Mouse (Mus musculus): ENCODE results near the gene Mcfd2.
"Not testable (repeated sequence)": the region's sequence is repeated elsewhere in the genome, so short reads cannot be mapped to it uniquely, and the experiment has no call there.

Gene Mcfd2

DNA sequence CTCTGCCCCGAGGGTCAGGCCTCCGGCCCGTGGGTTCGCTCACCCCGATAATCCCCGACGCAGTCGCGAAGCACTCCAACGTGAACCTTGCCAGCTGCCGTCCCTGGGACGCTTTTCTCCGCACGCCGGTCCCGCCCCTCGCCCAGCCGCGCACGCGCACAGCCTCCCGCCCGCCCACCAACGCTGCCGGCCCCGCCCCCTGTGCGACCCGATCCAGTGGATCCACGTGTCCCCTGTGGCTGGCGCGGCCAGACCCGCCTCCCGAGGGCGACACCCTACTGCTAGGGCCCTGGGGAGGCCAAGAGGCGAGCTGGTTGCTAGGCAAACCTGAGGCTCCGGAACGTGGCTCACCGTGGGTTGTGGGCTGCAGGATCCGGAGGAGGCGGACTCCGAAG, at the start of gene Mcfd2:
Gene Mcfd2, minus strand, starts transcription at position 144 of the 395 bp plus-strand sequence.
- peak; percentile 91 to 94 for DNase-seq (ENCODE audit: low spot score in 2 of 2)

GRCm38 (mm10) chr17:87315021-87315531, 49.3 kb upstream of the Mcfd2 start:
- peak; percentile 86 to 91 for DNase-seq (ENCODE audit: low spot score in 2 of 2)

DNA sequence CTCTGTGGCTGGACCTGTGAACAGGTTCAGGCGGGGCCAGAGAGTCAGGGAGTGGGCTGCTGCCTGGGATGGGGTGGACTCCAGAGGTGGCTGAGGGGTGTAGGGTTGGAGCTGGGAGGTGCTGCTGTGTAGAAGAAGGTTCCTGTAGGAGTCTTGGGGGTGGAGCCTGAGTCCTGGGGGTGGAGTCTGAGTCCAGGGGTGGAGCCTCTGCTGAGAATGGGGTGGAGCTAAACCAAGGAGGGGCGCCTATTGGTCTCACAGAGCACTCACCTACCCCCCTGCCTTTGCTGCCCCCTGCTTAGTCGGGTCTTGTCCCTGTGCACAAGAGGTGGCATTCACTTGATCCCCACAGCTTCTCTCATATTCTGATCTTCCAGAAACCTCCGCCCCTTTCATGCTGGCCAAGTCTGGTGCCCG, 48.8 kb upstream of the Mcfd2 start:
- DNase-seq (ENCODE audit: low spot score in 2 of 2) = peak; percentile 41 to 66

DNA sequence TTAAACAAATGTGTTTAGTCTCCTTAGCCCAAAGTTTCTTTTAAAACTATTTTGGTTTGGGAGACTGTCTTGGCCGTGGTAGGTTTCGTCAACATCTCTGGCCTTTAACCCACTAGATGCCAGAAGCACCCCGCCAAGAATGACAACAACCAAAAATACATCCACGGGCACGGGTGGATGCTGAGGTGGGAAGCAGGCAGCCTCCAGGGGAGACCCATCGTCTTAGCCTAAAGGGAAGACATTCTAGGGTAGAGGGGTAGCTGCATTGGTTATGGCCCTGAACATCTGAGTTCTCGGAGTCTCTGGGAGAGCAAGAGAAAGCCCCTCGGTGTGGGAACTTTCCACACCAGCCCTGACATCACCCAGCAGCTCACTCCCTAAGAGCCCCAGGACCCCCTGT, 48.4 kb upstream of the Mcfd2 start:
- no peak for DNase-seq (ENCODE audit: low spot score in 2 of 2)

GRCm38 (mm10) chr17:87312924-87313870, 47.5 kb upstream of the Mcfd2 start:
- no peak for DNase-seq (ENCODE audit: low spot score in 2 of 2)

- DNase-seq (ENCODE audit: low spot score in 2 of 2) = no peak
Observed at GRCm38 (mm10) chr17:87312351-87312750, 46.6 kb upstream of the Mcfd2 start.

- no peak for DNase-seq (ENCODE audit: low spot score in 2 of 2)
Observed at GRCm38 (mm10) chr17:87310497-87310896, 44.8 kb upstream of the Mcfd2 start.

- no peak for DNase-seq (ENCODE audit: low spot score in 2 of 2)
Observed at GRCm38 (mm10) chr17:87309073-87309788, 43.5 kb upstream of the Mcfd2 start.

DNA sequence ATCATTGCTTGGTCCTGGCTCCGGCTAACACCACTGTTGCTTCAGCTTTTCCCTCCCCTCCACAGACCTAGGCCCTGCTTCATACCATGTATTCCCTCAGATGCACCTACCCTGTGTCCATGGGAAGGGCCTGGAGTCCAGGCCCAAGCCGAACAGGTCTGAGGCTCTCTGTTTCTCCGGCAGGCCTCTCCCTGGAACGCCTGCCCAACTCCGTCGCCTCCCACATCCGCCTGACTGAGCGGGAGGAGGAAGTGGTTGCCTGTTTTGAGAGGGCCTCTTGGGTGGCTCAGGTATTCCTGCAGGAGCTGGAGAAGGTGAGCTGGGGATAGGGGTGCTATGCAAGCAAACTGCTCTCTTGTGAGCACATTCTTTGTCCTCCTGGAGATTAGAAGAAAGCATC, 41.0 kb upstream of the Mcfd2 start:
- no peak for DNase-seq (ENCODE audit: low spot score in 2 of 2)

DNA sequence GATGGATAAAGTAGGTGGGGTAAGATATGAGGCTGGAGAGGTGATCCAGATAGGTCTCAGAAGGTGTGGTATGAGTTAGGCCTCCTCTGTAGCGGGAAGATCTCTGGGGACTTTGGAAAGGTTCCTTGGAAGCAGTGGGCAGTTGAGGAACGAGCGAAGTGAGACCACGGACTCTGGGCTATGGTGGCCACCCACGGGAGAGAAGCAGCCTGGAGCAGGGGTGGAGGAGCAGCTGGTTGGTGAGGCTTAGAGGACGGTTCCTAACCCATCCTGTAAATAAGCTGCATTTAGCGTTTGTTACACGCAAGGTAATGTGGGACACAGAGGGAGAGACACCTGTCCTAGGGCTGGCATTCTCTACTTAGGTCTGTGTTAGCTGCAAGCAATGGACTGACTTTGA, 39.3 kb upstream of the Mcfd2 start:
- no peak for DNase-seq (ENCODE audit: low spot score in 2 of 2)

- DNase-seq (ENCODE audit: low spot score in 2 of 2) = no peak
Observed at GRCm38 (mm10) chr17:87304151-87304894, 38.6 kb upstream of the Mcfd2 start.

DNA sequence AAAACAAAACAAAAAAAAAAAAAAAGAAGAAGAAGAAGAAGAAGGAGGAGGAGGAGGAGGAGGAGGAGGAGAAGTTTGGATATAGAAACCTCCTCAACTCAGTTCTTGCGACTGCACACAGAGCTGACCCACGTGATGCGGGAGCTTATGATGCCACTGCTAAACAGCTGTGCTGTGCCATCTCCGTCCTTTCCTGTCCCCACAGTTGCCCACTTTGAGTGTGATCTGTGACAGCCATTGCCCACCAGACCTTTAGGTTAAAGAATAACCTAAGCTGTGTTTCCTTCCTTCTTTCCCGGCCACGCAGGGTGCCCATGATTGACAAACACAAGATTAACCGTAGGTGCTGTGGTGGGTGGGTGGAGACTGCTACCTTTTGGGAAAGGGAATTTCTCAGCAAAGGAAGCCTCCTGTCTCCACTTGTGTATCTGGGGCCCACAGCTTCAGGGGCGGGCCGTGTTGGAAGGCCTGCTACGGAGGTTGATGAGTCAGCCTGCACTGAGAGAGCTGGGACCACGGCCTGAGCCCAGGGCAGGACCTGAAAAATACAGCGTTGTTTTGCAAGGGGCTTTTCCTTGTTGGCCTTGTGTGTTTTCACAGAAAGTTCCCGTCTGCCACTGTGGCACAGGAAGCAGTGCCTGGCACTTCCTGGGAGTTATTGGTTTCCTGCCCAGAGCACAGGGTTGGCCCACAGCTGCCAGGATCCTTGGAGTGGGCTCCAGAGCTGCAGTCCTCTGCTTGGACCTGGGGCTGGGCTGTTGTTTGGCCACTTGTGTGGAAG, 36.5 kb upstream of the Mcfd2 start:
- DNase-seq (ENCODE audit: low spot score in 2 of 2) = peak; percentile 31 to 41

DNA sequence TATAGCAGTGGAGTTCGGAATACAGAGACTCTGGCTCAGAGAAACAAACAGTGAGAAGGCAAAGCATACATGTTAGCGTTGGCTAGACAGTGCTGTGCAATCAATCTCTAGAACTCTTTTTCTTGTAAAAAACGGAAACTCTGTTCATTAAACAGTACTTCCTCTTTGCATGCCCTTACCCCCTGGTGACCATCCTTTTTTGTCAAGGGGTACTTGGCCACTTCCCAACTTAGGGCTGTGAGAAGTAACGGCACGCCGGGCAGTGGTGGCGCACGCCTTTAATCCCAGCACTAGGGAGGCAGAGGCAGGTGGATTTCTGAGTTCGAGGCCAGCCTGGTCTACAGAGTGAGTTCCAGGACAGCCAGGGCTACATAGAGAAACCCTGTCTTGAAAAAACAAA, 35.9 kb upstream of the Mcfd2 start:
- DNase-seq (ENCODE audit: low spot score in 2 of 2) = peak in 1 of 2 experiments; percentile 56

- DNase-seq (ENCODE audit: low spot score in 2 of 2) = no peak
Observed at GRCm38 (mm10) chr17:87300340-87300739, 34.6 kb upstream of the Mcfd2 start.

DNA sequence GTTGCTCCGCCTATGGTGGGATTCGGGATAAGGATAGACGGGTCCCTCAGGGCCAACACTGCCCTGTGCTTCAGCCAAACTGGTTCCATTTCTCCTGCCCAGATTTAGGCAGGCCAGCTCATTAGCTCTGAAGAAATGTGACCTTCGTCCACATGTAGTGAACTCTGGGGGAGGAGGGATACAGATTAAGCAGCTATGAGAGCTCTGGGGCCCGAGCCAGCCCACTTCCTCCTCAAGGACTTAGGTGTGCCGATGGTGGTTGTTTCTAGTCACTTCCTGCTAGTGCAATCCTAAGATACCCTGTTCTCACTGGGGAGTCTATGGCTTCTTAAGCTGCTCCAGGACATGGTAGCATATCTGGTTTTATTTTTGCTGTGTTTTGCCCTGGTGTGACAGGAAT, 33.2 kb upstream of the Mcfd2 start:
- DNase-seq (ENCODE audit: low spot score in 2 of 2) = peak; percentile 54 to 59

DNA sequence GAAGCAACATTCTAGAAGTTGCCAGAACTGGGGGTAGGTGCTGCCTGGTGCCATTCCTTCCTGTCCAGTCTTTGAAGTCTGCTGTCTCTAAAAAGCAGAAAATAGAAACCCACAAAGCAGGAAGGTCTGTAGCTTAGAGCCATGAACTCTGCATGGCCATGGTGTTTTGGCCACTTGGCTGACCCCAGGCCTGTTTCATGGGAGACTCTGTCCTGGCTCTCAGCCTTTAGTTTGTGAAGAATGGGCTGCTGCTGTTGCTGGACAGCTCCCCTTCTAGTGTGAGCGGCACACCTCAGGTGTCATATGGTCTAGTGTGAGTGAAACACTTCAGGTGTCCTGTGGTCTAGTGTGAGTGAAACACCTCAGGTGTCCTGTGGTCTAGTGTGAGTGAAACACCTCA, 31.0 kb upstream of the Mcfd2 start:
- not testable (repeated sequence) for DNase-seq (ENCODE audit: low spot score in 2 of 2)

GRCm38 (mm10) chr17:87295738-87296137, 30.0 kb upstream of the Mcfd2 start:
- DNase-seq (ENCODE audit: low spot score in 2 of 2) = no peak

- no peak for DNase-seq (ENCODE audit: low spot score in 2 of 2)
Observed at GRCm38 (mm10) chr17:87293125-87293524, 27.4 kb upstream of the Mcfd2 start.

DNA sequence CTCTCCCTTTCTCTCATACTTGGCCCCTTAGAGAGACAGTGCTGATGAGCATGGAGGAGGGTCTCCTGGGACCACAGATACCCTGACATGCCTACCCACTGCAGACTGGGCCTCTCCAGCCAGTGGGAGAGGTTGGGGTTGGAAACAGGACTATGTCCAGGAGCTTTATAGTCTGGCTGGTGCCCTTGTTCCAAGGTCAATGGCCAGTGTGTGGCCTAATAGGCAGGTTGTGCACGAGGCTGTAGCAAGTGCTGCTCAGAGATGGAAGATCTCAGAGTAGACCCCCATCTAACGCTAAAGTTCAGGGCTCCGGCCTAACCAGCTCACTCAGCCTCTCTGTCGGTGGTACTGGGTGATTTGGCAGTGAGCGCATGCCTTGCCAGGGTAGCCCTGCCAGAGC, 26.0 kb upstream of the Mcfd2 start:
- no peak for DNase-seq (ENCODE audit: low spot score in 2 of 2)

- DNase-seq (ENCODE audit: low spot score in 2 of 2) = no peak
Observed at GRCm38 (mm10) chr17:87291037-87291436, 25.3 kb upstream of the Mcfd2 start.

DNA sequence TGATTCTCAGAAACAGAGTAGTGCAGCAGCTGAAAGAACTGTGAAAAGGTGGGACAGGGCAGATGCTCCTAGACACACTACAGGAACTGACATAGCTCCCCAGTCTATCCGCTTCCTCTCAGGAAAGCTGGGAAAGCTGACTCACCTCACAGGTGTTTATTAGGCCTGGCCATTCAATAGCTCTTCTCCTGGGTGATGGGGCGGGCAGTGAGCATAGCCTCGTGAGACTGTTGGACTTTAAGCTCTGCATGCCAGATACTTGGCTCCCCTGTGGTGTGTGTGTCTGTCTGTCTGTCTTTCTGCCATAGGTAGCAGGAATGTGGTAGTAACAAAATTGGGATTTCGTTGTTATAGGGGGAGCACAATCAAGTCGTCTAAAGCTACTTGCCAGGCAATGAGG, 23.6 kb upstream of the Mcfd2 start:
- DNase-seq (ENCODE audit: low spot score in 2 of 2) = no peak

All from natural killer cell, adult 2 months (primary cell).